Mouse (Mus musculus) MEL-GATA-1-ER (cell line): ENCODE measurements around the gene Gm28510.
"Not testable (repeated sequence)": the region's sequence is repeated elsewhere in the genome, so short reads cannot be mapped to it uniquely, and the experiment has no call there.

Experiments
- DNase-seq: peaks from one replicate; pipeline ENCODE4 v3.0.0-alpha.2; 2012; ENCODE audit warnings: low read depth; ENCODE audit errors: extremely low read depth

The Gm28510 gene

GRCm38 (mm10) chrY:10412437-10412836 lies at the start of gene Gm28510:
Gene Gm28510 (plus strand): TSS chrY:10412737.
- not testable (repeated sequence) for DNase-seq
